Mouse (Mus musculus): ENCODE data around the gene Dpep2nb.
"Not testable (repeated sequence)": the region's sequence is repeated elsewhere in the genome, so short reads cannot be mapped to it uniquely, and the experiment has no call there.

Gene Dpep2nb

DNA sequence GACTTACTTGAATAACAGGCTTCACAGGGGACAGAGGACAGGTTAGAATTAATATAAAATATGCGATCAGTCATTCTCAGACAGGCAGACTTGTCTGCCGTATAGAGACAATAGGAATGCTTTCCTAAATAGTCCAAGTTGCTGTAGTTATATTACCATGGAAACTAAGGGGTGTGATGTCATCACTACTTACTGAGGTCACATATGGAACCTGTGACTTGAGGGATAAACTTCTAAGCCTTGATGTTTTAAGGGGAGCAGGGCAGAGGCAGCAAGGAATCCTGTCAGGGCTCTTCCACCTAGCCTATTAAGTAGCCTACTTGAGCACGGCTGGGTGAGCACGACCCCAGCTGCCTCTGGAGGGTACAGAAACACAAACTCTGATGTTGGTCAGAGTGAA, at the start of gene Dpep2nb:
Gene Dpep2nb (minus strand): TSS at position 101 of the 400 bp plus-strand sequence.
- no peak for DNase-seq (ENCODE audit: extremely low read depth, low read depth, low spot score)

DNA sequence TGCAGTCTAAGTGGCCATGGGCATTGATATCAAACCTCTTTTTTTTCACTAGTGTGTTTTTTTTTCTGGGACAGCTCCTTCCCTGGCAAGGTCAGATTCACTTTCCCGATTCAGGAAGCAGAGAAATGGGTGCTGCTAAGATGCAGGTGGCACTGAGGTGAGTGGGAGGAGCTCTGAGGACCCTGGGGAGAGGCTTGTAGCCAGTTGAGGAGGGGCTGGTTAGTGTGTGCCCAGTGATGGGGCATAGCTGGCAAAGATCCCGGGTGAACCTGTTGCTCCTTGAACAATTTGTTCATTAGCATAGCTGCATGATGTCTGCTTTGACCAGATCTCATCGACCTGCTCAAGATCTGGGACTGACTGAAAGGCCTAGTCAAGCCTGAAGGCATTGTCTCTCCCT, 49.3 kb upstream of the Dpep2nb start:
- no peak for DNase-seq (ENCODE audit: extremely low read depth, low read depth, low spot score)

DNA sequence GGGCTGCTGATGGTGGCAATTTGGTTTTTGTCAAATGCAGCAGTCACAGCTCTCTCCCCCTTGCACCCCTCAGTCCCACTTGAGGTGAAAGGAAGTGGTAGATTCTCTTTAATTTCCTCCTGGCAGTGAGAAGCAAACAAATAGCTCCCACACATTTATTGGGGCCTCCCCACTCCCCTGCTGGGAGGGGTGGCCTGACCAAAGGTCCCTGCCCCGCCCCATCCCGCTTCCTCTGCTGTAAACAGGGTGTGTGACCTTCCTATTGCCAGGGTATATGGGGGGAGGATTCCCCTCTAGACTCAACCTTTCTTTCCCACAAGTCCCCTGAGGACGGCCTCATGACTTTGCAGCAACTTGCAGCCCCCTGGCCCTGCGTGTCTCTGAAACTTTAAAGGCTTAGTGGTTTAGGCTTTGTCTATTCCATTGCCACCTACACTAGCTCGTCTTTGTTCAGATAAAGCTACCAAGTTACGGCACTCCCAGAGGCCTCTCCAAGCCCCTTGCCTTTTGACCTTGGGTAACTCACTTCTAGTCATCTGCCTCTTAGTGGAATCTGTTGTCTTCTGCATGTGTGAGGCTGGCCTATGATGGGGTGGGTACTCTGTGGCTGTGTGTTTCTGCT, 48.5 kb upstream of the Dpep2nb start:
- no peak for DNase-seq (ENCODE audit: extremely low read depth, low read depth, low spot score)

DNA sequence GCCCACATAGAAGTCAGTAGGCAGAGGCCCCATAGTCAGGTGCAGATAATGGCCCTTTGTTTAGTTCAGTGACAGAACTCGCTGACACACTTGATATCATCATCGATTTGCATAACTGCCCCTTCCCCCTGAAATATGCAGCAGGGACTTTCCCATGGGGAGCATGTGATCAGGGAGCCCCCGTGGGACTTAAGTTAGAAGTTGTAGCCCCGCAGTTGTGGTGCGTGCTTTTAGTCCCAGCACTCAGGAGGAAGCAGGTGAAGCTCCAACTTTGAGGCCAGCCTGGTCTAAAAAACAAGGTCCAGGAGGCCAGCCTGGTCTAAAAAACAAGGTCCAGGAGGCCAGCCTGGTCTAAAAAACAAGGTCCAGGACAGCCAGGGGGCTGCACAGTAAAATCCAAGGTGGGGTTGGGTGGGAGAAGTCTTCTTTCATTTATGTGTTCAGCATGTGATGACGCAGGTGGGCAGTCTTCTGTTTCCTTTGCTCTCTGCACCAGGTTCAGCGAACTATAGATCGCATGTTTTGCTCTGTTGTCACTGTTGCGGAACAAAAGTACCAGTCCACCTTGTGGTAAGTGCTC, 46.8 kb upstream of the Dpep2nb start:
- DNase-seq (ENCODE audit: extremely low read depth, low read depth, low spot score), result no peak

DNA sequence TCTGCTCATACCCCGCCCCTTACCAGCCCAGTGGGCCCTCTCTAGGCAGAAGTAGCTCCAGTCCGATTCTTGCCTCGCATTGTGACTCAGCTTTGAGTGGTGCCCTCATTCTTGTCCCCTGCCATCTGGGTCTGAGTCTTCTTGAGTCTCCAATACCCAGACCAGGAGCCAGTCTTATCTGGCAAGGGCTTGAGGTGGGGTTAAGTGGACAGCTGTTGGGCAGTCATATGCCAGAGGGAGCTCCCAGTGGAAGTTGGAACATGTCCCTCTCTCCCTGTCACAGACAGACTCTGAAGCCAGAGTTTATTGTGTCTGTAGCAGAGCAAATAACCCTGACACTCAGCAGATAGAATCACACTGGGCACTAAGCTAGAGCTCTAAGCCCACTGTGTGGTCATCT, 45.3 kb upstream of the Dpep2nb start:
- no peak for DNase-seq (ENCODE audit: extremely low read depth, low read depth, low spot score)

DNA sequence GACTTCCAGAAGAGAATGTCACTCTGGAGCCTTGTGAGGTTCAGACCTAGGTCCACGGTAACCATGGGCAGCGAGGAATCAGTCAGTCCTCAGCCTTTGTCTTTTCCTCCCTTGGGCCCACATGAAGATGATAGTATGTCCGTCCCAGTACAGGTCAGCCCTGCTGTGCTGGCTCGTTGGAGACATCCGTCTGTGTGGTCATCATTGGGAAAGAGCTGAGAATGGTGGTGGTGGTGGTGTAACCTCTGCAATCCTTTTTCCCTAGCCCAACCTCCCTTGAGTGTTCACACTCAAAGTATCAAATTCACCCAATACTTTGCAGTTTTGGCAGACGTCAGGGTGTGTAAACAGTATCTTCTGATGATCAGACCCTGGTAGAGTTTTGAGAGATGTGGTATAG, 44.1 kb upstream of the Dpep2nb start:
- DNase-seq (ENCODE audit: extremely low read depth, low read depth, low spot score), result no peak

DNA sequence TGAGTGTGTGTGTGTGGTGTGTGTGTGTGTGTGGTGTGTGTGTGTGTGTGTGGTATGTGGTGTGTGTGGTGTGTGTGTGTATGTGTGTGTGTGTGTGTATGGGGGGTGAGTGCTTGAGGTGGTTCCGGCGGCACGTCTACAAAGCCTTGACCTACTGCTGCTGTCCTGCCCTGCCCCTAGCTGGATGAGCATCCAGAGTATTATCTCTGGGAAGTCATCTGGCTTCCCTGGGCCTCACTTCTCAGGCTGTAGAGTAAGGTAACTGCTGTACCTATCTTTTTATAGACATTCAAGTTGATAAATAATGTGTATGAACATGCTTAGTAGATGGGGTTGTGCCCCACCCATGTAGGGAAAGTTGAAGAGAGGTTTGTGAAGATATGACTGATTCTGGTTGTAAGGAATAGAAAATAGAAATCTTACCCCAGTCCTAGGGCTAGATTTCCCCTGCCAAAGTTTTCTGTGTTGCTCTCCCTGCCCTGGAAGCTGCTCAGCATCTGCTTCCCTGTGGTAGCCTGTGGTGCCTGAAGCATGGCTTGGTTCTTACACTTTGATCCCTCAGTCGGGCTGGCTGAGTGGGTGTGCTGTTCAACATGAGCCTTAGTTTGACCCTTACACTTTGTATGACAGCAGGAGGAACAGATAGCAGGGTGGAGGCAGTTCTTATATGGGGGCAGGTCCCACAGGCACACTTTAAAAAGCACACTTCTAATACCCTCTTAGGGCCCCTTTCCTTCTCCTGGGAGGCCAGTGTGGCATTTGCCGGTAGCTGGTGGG, 42.3 kb upstream of the Dpep2nb start:
- no peak for DNase-seq (ENCODE audit: extremely low read depth, low read depth, low spot score)

DNA sequence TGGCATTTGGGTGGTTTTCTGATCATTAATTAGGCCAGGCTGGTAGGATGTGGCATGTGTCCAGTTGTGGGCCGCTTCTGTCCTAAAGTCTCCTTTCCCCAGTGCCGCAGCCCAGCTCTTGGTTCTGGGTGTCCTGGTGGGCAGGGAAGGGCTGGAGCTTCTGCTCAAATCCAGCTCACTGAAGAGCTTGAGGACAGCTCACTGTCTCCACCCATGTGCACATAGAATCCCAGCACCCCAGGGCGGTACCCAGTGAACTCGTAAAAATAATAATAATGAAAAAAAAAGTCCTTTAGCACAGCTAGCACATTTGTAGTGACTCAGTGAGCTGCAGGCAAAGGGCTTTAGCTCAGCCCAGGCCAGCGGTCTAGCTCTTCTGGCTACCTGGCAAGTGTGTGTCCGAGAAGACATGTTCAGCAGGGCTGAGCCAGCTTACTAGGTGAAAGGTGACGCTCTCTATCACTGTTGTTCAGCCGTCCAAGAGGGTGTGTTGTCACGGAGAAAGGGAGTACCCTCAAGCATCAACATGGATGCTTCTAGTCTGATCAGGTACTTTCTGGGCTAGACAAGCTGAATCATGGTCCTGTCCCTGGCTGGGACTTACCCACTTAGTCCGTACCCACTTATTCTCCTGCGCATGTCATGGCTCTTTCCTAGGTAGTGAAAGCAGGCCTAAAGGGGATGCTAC, 41.2 kb upstream of the Dpep2nb start:
- DNase-seq (ENCODE audit: extremely low read depth, low read depth, low spot score), result peak; percentile 78

DNA sequence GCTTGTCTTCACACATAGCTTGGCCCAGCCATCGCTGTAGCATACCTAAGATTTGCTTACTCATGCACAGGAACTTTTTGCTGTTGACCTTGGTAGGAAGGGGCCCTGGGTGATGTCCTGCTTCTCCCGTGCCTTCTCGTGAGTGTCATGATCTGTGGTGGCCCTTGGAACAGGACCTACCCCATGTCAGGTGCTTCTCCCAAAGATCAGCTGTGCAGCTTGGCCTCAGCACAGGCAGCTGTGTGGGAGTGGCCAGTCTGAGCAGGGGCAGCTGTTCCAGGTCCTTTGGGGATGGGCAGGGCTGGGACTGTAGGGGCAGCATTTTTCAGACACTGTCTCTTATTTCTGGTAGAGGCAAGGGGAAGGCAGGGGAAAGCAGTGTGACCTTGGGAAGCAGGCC, 38.4 kb upstream of the Dpep2nb start:
- DNase-seq (ENCODE audit: extremely low read depth, low read depth, low spot score), result no peak

DNA sequence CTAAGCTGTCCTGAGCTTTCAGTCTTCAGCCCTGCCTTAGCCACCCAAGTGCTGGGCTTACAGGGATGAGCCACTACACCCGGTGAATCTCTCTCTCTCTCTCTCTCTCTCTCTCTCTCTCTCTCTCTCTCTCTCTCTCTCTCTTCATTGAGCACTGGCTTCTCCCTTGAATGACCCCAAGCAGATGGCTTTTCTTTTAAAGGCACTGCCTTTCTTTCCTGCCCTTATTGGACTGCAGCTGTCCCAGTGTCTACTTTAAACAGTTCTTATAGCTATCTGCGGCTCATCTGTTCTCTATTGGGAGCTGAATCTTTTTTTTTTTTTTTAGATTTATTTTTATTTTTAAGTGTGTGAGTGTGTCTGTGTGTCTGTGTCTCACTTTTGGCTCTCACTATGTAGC, 37.3 kb upstream of the Dpep2nb start:
- no peak for DNase-seq (ENCODE audit: extremely low read depth, low read depth, low spot score)

DNA sequence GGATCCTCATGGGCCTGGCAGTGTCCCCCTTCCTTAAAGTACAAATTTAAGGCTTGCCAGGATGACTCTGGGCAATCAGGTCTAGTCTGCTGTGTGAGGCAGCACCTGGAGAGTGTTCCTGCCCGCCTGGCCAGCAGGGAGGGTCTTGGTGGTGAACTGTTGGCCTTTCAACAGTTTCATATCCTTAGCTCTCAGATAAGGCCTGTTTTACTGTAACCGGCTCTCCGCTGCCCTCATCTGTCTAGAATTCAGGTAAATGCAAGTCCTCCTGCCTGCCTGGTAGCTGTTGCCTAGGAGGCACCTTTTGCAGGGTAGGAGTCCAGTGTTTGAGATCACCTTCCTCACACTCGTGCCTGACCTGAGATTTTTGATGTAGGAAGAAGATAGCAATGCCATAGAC, 34.4 kb upstream of the Dpep2nb start:
- DNase-seq (ENCODE audit: extremely low read depth, low read depth, low spot score), result no peak

DNA sequence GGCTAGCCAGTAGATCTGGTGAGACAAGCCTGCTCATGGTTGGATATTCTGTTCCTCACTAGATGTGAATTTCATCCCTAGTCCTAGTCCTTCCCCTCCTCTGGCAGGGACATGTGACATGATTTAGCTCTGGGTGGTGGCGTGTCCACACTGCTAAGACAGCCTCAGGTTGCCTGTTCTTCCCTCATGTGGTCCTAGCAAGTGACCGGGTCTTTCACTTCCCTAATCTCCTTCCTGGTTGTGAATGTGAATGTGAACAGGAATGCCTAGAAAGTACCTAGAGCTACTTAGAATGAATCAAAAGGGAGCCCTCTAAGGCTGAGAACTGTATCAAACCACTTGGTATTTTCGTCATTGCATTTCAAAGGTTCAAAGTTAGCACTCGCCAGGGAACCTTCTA, 33.8 kb upstream of the Dpep2nb start:
- no peak for DNase-seq (ENCODE audit: extremely low read depth, low read depth, low spot score)

DNA sequence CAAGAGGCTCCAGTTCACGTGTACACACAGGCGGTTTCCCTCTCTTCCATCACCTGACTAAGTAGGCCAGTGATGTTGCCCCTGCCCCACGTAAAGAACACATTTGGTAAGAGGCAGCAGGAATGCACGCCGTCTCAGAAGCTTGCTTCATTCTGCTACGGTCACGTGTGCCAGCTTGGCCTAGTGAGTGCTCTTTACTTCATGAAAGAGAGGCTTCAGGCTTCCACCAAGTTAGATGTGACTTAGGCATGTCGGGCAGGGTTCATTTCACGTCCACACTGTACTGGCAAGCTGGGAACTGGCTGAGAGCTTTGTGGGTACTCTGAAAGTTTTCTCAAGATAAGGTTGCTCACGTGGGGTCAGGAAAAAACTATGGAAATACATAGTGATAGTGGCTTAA, 32.9 kb upstream of the Dpep2nb start:
- no peak for DNase-seq (ENCODE audit: extremely low read depth, low read depth, low spot score)

DNA sequence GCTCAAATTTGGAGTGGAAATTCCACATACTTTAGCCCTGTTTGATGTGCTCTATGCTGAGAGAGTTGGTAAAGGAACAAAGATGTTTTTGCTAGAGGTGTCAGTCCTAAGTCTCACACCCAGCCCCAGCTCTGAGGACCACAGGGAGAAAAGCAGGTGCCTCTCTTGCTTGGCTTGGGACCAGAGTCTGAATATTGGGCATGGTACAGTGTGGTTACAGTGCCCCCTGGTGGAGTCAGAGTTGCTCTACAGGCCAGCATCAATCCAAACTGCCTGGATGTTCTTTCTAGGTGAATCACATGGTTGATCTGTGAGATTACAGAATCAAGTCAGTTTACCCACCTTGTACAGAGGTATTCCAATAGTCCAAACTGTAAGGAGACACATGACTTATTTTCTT, 16.7 kb upstream of the Dpep2nb start:
- DNase-seq (ENCODE audit: extremely low read depth, low read depth, low spot score), result no peak

DNA sequence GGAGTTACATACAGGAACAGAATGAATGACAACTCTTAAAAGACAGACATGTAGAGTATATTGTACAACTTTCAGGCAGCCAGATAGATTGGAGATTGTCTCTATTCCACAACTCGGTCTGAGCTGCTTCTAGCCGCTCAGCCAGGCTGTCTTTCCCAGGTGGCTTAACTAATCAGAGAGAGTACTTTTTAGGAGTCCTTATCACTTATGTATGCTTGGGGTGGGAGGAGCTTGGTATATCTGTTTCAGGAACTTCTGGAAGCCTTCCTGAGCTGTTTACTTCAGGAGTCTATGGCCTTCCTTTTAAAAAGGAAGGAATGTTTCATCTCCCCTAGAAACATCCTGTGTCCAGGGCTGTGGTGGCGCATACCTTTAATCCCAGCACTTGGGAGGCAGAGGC, 12.3 kb upstream of the Dpep2nb start:
- no peak for DNase-seq (ENCODE audit: extremely low read depth, low read depth, low spot score)

DNA sequence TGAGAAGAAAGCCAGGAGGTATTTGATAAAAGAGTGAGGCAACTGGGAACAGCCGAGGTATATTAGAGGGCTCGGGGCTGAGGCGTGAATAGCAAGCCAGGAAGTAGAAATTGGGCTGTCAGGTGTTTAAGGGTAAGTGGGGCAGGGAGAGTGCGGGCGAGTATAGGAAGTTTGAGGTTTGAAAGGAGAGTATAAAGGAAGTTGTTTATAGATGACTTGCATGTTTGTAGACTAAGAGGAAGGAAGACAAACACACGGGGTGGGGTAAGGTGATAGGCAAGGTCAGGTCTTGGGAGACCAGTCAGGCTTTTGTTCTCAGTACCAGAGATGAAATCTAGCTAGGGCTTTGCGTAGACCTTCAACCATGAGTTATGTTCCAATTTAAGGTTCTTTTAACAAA, 11.4 kb upstream of the Dpep2nb start:
- DNase-seq (ENCODE audit: extremely low read depth, low read depth, low spot score), result no peak

DNA sequence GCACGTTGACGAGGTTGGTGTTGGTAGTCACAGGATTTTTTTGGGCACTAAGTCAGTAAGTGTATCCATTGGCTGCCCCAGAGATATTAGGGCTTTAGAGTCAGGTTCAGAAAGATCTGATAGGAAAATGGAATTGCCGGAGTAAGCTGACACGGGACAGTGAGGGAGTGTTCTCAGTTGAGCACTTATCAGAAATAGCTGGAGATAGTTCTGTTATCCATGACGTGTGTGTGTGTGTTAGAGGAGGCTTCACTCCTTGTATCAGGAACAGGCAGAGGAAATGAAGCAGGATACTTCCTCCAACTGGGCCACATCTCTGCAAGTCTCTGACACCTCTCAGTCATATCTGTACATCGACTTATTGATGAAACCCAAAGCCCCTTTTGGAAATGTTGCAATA, 10.5 kb upstream of the Dpep2nb start:
- no peak for DNase-seq (ENCODE audit: extremely low read depth, low read depth, low spot score)

DNA sequence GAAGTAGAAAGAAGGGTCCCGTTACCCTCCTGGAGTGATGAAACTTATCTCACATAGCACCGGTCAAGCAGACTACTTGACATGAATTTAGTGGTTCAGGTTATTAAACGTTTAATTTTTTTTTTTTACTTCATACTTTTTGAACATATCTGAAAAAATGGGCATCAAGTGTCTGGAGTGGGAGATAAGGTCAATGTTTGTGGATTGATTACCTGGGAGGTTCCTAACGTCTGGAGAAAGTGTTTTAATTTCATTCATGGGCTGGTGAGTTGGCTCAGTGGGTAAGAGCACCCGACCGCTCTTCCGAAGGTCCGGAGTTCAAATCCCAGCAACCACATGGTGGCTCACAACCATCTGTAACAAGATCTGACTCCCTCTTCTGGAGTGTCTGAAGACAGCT, 6.4 kb upstream of the Dpep2nb start:
- DNase-seq (ENCODE audit: extremely low read depth, low read depth, low spot score), result not testable (repeated sequence)

DNA sequence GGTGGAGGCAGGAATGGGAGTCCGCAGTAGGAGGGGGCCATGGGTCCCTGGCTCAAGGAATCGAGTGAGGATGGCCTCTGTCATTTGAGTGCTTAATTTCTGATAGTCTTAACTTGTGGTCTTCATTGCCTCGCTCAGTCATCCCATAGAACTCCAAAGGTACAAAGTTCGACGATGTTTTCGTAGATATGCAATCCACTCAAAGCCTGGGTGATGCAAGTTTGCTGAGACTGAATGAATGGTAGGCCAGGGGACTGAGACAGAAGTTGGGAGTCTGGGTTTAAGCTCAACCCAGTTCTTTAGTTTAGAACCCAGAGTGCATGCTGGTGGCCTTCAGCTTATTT, 5.8 kb upstream of the Dpep2nb start, which contains the start of gene Ddx28:
Gene Ddx28 (minus strand): TSS at position 240 of the 344 bp plus-strand sequence.
- no peak for DNase-seq (ENCODE audit: extremely low read depth, low read depth, low spot score)

DNA sequence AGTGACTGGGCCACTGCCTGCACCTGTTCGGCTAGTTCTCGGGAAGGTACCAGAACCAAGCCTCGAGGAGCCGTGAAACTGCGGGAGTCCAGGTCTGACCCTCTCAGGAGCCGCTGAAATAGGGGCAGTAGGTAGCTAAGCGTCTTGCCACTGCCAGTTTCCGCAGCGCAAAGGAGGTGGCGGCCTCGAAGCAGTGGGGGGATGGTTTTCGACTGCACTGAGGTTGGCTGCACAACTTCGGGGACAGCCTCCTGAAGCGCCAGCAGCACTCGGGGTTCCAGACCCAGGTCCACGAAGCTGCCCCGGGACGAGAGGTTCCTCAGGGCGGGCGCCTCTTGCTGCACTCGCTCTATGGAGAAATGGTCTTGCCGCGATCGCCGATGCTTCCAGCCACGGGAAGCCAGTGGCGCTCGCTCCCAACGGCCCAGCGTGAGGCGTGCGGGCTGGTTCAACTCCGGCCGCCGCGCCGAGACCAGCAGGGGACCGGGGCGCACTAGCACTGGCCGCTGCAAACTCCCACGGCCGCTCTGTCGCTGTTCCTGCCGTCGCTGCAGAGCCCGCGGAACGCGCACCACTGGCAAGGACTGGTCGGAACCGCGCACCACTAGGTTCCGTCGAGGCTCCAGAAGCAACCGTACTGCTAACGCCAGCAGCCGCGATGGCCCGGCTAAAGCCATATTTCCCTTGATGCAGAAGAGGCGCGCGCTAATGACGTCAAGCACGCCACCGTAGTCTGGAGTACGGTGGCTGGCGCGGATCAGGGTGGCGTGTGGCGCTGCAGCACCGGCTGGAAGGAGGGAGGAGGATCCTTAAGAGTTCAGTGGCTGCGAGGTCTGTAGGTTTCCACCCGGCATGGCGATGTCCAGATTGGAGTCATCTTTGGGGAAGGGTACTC, 5.2 kb upstream of the Dpep2nb start:
- DNase-seq (ENCODE audit: extremely low read depth, low read depth, low spot score), result peak; percentile 51

DNA sequence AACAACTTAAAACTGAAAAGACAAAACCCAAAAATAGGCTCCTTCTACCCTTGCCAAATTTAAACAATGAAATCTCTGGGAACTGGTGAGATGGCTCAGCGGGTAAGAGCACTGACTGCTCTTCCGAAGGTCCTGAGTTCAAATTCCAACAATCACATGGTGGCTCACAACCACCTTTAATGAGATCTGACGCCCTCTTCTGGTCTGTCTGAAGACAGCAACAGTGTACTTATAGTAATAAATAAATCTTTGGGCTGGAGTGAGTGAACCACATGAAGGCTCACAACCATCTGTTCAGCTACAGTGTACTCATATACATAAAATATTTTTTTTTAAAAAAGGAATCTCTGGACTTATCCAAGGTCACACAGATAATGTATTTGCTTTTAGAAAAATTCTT, 2.1 kb upstream of the Dpep2nb start:
- not testable (repeated sequence) for DNase-seq (ENCODE audit: extremely low read depth, low read depth, low spot score)

Data from fat pad, adult 2 months (tissue).